Mouse (Mus musculus): ENCODE measurements around the gene Zkscan16.

- TF ChIP-seq POLR2A (IDR thresholded peaks at IDR 0.05; ENCODE audit: control insufficient read depth, extremely low read depth, insufficient read depth, low read length, poor library complexity) (no peak), CTCF (IDR thresholded peaks at IDR 0.05; ENCODE audit: borderline replicate concordance, control insufficient read depth, extremely low read depth, insufficient read depth, low read length, poor library complexity) (no peak)
Measured at GRCm38 (mm10) chr4:58982806-58983205, 39.4 kb downstream of the Zkscan16 start.
